Mouse (Mus musculus) left cerebral cortex, postnatal 4 days (tissue): ENCODE data around the gene Rgs13. TPM values are rescaled to one million over a fixed set of nuclear protein-coding genes. Genes with fewer than 3 reads are reported as not detected.

Source experiments
- DNase-seq: peaks from one replicate; pipeline ENCODE4 v3.0.0-alpha.2; 2022
- intact Hi-C: fragments of 180-260 bp; cut with DNase I; formaldehyde crosslinking; loops from one replicate; pipeline ENCODE4 v1.15.1; 2025
- total RNA-seq, 2 experiments: library from RNA; stranded (reverse); gene quantifications; 2 replicates each; pipeline ENCODE4 v1.2.3; 2021

The Rgs13 gene
- total RNA-seq: 1 to 10 TPM; 1.5 to 2.2 TPM

- intact Hi-C loops: no loop called here
- peak; percentile 2 for DNase-seq
Observed at GRCm38 (mm10) chr1:144177166-144177565, at the start of gene Rgs13. Gene Rgs13 (minus strand): TSS chr1:144177372.

DNA sequence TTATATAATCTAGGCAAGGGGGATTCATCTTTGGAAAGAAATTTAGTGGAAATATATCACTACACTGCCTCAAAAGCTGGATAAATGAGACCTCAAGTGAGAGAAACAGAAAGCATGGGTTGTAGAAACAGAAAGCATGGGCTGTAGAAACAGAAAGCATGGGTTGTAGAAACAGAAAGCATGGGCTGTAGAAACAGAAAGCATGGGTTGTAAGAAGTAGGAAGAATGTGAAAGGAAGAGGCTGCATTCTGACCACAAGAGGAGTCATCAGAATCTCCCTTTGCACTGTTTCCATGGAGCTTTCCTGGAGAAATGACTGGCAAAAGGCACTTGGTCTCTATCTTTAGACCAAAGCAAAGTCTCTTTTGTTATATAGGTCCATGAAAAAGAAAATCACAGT, 38.1 kb upstream of the Rgs13 start:
- DNase-seq: no peak
- intact Hi-C loops: no loop called here

DNA sequence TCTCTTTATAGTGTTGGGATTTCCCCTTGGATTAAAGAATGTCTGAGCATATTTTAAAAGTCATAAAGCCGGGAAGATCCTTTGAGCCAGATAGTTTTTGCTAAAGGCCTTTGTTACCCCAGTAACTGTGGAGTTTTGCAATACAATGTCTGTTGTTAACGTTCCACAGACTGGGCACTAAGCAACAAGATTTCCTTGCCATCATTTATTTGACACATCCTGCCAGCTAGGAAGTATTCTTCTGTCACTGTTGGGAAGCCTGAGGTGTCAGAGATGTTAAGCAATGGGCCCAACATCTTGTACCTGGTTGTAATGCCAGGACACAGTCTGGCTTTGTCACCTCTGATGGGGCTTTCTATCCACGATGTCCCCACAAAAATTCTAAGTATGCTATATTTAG, 33.7 kb upstream of the Rgs13 start:
- intact Hi-C loops: no loop called here

DNA sequence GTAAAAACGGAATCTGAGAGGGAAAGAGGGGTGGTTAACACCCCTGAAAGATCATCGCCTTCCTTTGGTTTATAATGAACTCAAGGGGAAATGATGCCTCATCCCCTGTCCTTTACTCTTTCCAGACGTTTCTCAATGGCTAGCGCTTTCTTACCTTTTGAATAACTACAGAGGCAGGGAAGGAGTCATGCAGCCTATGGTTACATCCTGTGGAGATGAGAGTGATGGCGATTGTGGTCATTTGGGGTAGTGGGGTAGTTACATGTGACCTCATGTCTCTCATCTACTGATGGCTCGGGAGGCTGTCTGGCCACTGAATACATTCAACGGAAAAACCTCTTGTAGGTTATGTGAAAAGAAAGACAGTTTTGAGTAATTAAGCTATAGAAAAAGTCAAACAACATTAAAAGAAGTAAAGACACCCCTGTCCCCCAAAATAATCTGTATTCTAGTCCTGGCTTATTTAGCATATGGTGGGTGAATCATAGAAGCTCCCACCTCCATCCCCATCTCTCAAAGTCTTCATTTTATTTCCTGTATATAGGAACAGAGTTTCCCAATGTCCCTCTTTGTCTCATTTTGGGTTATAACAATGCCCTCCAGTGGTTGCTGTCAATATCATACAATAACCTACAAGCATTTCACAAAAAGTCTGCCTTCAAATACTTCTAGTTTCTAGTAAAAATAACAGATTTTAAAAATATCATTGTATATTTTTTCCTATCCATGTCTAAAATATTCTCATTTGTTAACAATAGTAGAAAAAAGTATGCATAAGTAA, 29.3 kb upstream of the Rgs13 start:
- DNase-seq: no peak
- intact Hi-C loops: no loop called here

More for the DNA sequence above, 33.7 kb upstream of the Rgs13 start:
- no peak for DNase-seq

DNA sequence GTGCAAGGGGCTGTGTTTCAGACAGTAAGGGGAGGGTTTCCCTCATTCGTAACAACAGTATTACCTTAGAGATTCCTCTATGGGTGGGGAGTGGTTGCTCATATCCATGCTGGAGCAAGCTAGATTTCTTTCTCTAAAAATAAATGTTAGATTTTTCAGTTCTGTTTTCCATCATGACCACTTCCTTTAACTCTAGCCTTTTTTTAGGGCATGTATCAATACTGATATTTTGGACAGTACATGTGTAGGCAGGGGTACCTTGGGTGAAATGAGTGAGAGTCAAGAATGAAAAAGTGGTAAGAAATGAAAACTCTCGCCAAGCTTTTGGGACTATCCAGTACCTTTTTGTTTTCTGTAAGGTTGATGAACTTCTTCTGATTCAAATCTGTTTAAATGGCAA, 27.6 kb upstream of the Rgs13 start:
- DNase-seq: no peak
- intact Hi-C loops: no loop called here

GRCm38 (mm10) chr1:144202939-144203338, 25.8 kb upstream of the Rgs13 start:
- intact Hi-C loops: no loop called here
- DNase-seq: no peak

- intact Hi-C loops: no loop called here
- DNase-seq: no peak
Observed at GRCm38 (mm10) chr1:144200496-144200895, 23.3 kb upstream of the Rgs13 start.

DNA sequence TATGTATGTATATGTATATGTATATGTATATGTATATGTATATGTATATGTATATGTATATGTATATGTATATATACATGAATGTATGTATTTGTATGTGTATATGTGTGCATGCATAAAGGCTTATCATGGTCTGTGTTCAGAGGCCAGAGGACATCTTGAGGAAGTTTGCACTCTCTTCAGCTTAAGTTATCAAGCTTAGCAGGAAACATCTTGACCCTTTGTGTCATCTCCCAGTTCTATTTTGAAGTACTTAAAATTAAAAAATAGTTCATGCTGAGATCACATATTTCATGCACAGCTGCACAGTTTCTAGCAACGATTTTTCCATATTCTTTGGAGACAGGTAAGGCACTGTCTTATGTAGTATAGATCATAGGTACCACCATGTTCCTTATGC, 22.4 kb upstream of the Rgs13 start:
- DNase-seq: no peak
- intact Hi-C loops: loop anchor here (5.0 kb wide), 1 partner anchor 178 kb away; no protein-coding TSS in a partner anchor

GRCm38 (mm10) chr1:144197684-144198083, 20.5 kb upstream of the Rgs13 start:
- peak; percentile 37 for DNase-seq

DNA sequence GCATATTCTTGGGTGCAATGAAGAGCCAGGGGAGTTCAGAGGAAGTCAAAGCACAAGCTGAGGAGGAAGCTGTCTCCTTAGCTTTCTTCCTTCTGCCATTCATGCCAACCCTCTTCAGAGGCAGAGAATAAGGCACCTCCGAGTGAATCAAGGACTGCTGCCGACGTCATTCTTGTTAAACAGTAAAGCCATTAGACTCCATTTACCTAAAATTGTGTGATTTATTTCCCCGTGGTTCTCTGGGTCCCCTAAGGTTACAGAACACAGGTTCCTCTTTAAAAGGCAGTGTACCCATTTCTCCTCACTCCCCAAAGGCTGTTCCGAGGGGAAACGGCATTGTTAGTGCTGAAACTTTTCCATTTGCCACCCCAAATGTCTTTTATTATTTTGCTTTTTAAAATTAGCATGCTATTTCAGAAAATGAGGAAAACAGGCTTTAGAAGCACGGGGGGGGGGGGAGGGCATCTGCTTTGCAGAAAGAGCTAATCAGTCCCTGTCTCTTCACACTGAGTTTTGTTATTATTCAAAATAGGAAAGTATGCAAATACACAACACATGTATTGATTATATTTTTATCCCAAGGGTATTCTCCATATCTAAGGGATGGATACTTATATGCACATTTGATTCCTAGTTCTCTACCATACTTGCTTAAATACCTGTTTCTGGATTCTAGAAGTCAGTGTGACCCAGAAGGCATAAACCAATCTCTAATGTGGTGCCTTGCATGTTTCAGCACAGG, 9.7 kb upstream of the Rgs13 start:
- intact Hi-C loops: loop anchor here (10.0 kb wide), 1 partner anchor 382 kb away; no protein-coding TSS in a partner anchor
- DNase-seq: no peak

More at GRCm38 (mm10) chr1:144197684-144198083, 20.5 kb upstream of the Rgs13 start:
- intact Hi-C loops: loop anchor here (5.0 kb wide), 1 partner anchor 180 kb away; no protein-coding TSS in a partner anchor

DNA sequence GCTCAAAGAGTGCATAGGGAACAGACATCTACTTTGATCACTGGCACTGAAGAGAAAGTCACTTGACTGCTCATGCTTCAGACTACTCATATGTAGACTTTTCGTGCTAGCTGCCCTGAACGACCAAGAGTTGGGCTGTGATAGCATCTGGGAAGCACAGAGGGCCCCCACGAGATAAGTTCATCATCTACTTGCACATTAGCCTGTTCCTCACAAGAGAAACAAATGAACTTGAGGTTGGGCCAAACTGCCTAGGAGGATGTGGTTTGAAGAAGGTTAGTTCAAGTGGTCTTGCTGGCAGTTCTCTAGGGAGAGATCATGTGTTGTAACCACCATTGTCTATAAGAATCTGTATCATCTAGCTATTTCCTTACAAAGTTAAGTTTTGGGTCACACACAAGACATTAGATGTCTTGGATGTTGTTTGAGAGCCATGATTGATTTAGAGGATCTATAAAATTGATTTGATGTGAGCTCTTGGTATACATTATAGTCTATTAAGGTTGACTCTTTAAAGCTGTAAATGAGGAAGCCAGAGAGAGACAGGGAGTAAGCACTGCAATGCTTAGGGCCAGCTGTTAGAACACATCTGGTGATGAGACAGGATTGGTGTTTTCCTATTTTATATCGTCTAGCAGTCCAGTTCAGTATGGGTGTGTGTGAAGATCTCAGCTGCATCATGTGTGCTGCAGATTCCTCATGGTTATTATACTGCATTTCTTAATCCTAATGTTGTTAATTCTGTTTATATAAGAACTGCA, 8.0 kb upstream of the Rgs13 start:
- no peak for DNase-seq
- intact Hi-C loops: loop anchor here (10.0 kb wide), 1 partner anchor 380 kb away; no protein-coding TSS in a partner anchor

DNA sequence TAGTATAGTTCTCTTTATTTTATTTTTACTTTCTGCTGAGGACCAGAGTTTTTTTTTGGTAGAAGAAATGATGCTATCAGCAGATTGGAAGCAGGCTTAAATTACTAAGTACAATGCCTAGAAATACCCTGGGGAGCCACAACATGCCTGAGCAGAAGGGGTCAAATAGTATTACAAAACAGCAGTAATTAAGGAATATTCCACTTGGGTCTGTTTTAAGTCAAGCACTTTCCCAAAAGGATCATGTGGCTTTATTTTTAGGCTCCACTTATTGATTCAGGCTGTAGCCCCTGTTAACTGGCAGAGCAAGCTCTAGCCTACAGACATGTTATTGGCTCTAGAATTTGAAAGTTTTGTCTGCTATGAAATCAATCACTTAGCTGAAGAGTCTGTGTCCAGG, 6.5 kb upstream of the Rgs13 start:
- intact Hi-C loops: loop anchor here (10.0 kb wide), 1 partner anchor 379 kb away; no protein-coding TSS in a partner anchor

GRCm38 (mm10) chr1:144179559-144179958, 2.4 kb upstream of the Rgs13 start:
- no peak for DNase-seq
- intact Hi-C loops: no loop called here

More for the DNA sequence above, 6.5 kb upstream of the Rgs13 start:
- DNase-seq: no peak

GRCm38 (mm10) chr1:144178281-144178957, 1.2 kb upstream of the Rgs13 start:
- DNase-seq: no peak
- intact Hi-C loops: no loop called here

DNA sequence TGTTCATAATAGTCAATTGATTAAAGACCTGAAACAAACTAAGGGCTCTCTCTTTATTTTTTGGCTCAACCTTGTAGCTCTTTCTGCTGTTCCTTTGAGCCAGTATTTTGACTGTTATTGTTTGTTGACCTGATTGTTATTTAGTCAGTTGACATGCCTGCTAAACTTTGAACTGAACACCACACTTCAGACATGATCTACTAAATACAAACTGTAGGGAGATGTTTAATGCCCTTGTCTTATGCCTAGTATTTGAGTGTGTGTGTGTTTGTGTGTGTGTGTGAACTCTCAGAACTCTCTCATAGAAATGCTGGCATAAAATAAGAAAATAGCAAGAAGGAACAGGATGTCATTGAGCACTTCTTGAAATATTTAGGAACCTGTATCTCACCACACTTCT, 448 bp upstream of the Rgs13 start:
- DNase-seq: no peak
- intact Hi-C loops: no loop called here

- no peak for DNase-seq
- intact Hi-C loops: no loop called here
Observed at GRCm38 (mm10) chr1:144174760-144175159, 2.4 kb downstream of the Rgs13 start.

DNA sequence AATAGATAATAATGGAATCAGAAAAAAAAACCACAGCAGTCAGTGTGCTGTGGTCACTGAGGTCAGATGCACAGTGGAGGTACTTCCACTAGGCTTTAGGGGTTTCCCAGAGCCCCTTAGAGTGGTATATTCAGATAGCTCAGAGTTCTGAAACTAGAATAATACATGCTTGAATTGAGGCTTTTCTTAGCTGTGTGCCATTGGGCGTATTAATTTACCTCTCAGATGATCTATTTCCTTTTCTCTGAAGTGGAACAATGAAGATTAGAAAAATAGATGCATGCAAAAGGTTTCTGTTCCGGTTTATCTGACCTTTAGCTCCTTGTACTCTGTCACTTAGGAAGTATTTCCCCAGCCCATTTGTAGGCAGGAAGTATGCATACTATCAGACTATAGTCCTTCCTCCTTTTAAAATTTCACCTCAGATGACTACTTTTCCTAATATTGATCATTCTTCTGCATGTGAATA, 3.6 kb downstream of the Rgs13 start:
- intact Hi-C loops: no loop called here

DNA sequence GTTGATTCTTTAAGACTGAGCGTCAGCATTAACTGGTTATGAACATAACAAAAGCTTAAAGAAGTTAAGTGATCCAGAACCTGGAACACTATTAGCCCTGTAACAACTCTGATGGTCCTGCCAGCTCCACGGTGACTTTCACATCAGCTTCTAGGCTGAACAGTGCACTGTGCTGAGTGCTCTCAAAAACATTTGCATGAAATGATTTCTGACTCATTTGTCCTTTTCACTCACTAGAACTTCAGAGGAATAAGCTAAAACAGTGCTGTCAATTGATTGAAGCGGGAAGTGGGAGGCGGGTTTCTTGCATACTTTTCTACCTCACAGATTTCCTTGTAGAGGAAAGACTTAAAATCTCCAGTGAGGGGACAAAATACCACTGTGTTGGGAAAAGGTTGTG, 8.3 kb downstream of the Rgs13 start:
- intact Hi-C loops: loop anchor here (10.0 kb wide), 1 partner anchor 164 kb away; the partner anchor contains the start of gene Rgs2
- no peak for DNase-seq

More for the DNA sequence above, 3.6 kb downstream of the Rgs13 start:
- DNase-seq: no peak

DNA sequence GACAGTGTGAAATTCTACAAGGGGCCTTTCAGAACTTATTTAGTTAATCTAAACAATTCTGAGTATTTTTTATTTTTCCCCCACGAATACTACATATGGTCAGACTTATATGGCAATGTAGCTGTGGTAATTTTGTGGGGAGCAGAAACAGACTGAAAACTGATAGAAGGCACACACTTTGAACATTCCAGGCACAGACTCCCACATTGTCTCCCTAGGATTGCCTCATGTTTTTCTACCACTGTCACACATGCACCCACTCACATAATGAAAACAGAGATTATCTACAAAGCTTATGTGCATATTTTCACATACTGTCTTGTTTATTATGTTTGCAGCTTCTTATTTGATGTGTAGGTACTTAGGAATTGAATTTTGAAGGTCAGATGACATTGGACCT, 9.4 kb downstream of the Rgs13 start:
- no peak for DNase-seq
- intact Hi-C loops: loop anchor here (10.0 kb wide), 1 partner anchor 163 kb away; the partner anchor contains the start of gene Rgs2

DNA sequence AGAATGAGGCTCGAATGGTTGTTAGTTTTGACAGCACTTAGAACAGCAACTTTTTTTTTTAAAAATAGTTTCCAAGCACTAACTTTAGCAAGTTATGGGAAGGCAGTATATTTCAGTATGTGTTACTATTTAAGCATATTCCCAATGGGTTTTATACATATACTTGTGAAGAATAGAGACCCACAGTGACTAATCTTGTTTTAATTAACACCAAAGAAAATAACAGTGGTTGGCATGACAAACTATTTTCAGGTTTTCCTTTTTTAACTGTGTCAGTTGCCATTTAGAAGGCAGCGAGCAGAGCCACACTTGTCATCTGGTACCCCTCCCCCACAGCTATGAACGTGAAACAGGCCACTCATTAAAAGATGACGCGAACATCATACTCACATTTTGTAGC, 10.3 kb downstream of the Rgs13 start:
- intact Hi-C loops: loop anchor here (10.0 kb wide), 1 partner anchor 162 kb away; the partner anchor contains the start of gene Rgs2
- no peak for DNase-seq
